Mouse (Mus musculus): ENCODE results near the gene Ddx10. TPM values are rescaled to one million over a fixed set of nuclear protein-coding genes. Genes with fewer than 3 reads are reported as not detected.

Ddx10 gene
- total and polyA plus RNA-seq, 3 experiments, result 1.2 to 11.4 (median 9.9) TPM

- Histone ChIP-seq H3K9ac (ENCODE audit: low read depth, low read length) (no peak overlapping the region), H3K4me3 (no peak overlapping the region), H3K27me3 (ENCODE audit: control insufficient read depth, insufficient read depth, low read length) (no peaks in the 10 kb centered on the region), H3K79me2 (replicated peaks; ENCODE audit: control insufficient read depth, insufficient read depth, low read length) (no peaks in the 10 kb centered on the region), H3K4me1 (ENCODE audit: control insufficient read depth, insufficient read depth, low read length) (no peaks in the 10 kb centered on the region), H3K27ac (no peak overlapping the region), H3K36me3 (ENCODE audit: control insufficient read depth, insufficient read depth, low read length) (no peaks in the 10 kb centered on the region)
- TF ChIP-seq EP300 (IDR thresholded peaks at IDR 0.05; ENCODE audit: insufficient read depth, low read depth, low read length) (no peak), POLR2A (IDR thresholded peaks at IDR 0.05; ENCODE audit: insufficient read depth, low read depth, low read length) (no peak), CTCF (IDR thresholded peaks at IDR 0.05) (no peak)
- no peak for DNase-seq
- intact Hi-C loops (cut with DNase I), result no loop called here
- 83% methylated on average over 2 of the region's 2 CpGs for WGBS
Measured at GRCm38 (mm10) chr9:53265589-53265988, 17.7 kb upstream of the Ddx10 start.

GRCm38 (mm10) chr9:53264387-53264786 is 16.5 kb upstream of the Ddx10 start:
- intact Hi-C loops (cut with DNase I), result no loop called here

GRCm38 (mm10) chr9:53258199-53258598 is 10.3 kb upstream of the Ddx10 start:
- intact Hi-C loops (cut with DNase I), result loop anchor here (10.0 kb wide), 1 partner anchor 197 kb away; no protein-coding TSS in a partner anchor
- Histone ChIP-seq H3K36me3 (ENCODE audit: control insufficient read depth, insufficient read depth, low read length) (no peaks in the 10 kb centered on the region), H3K4me3 (no peak overlapping the region), H3K27me3 (ENCODE audit: control insufficient read depth, insufficient read depth, low read length) (no peaks in the 10 kb centered on the region), H3K9ac (ENCODE audit: low read depth, low read length) (no peak overlapping the region), H3K79me2 (replicated peaks; ENCODE audit: control insufficient read depth, insufficient read depth, low read length) (no peaks in the 10 kb centered on the region), H3K4me1 (ENCODE audit: control insufficient read depth, insufficient read depth, low read length) (no peaks in the 10 kb centered on the region), H3K27ac (no peak overlapping the region; the same call in 1 of the 2 replicates)
- TF ChIP-seq EP300 (IDR thresholded peaks at IDR 0.05; ENCODE audit: insufficient read depth, low read depth, low read length) (no peak), CTCF (IDR thresholded peaks at IDR 0.05) (no peak), POLR2A (IDR thresholded peaks at IDR 0.05; ENCODE audit: insufficient read depth, low read depth, low read length) (no peak)
- WGBS, result 45% methylated on average over 6 of the region's 6 CpGs
- no peak for DNase-seq

More at GRCm38 (mm10) chr9:53264387-53264786, 16.5 kb upstream of the Ddx10 start:
- Histone ChIP-seq H3K4me3 (no peak overlapping the region), H3K36me3 (ENCODE audit: control insufficient read depth, insufficient read depth, low read length) (no peaks in the 10 kb centered on the region), H3K79me2 (replicated peaks; ENCODE audit: control insufficient read depth, insufficient read depth, low read length) (no peaks in the 10 kb centered on the region), H3K27me3 (ENCODE audit: control insufficient read depth, insufficient read depth, low read length) (no peaks in the 10 kb centered on the region), H3K9ac (ENCODE audit: low read depth, low read length) (no peak overlapping the region), H3K27ac (no peak overlapping the region), H3K4me1 (ENCODE audit: control insufficient read depth, insufficient read depth, low read length) (no peaks in the 10 kb centered on the region)
- TF ChIP-seq CTCF (IDR thresholded peaks at IDR 0.05), result no peak
- no peak for TF ChIP-seq POLR2A (IDR thresholded peaks at IDR 0.05; ENCODE audit: insufficient read depth, low read depth, low read length)
- DNase-seq, result no peak
- 41% methylated on average over 4 of the region's 4 CpGs for WGBS

GRCm38 (mm10) chr9:53257772-53258171 is 9.9 kb upstream of the Ddx10 start:
- DNase-seq, result no peak
- Histone ChIP-seq H3K79me2 (replicated peaks; ENCODE audit: control insufficient read depth, insufficient read depth, low read length) (no peaks in the 10 kb centered on the region), H3K36me3 (ENCODE audit: control insufficient read depth, insufficient read depth, low read length) (no peaks in the 10 kb centered on the region), H3K4me3 (no peak overlapping the region), H3K4me1 (ENCODE audit: control insufficient read depth, insufficient read depth, low read length) (no peaks in the 10 kb centered on the region), H3K27me3 (ENCODE audit: control insufficient read depth, insufficient read depth, low read length) (no peaks in the 10 kb centered on the region), H3K9ac (ENCODE audit: low read depth, low read length) (no peak overlapping the region), H3K27ac (no peak overlapping the region; the same call in 1 of the 2 replicates)
- intact Hi-C loops (cut with DNase I), result loop anchor here (10.0 kb wide), 1 partner anchor 197 kb away; no protein-coding TSS in a partner anchor
- TF ChIP-seq CTCF (IDR thresholded peaks at IDR 0.05) (no peak), EP300 (IDR thresholded peaks at IDR 0.05; ENCODE audit: insufficient read depth, low read depth, low read length) (no peak), POLR2A (IDR thresholded peaks at IDR 0.05; ENCODE audit: insufficient read depth, low read depth, low read length) (no peak)
- 2% methylated on average over 3 of the region's 3 CpGs for WGBS

GRCm38 (mm10) chr9:53256690-53257305 is 8.9 kb upstream of the Ddx10 start:
- no peaks in the 10 kb centered on the region for H3K36me3 ChIP-seq (ENCODE audit: control insufficient read depth, insufficient read depth, low read length)
- H3K4me3 ChIP-seq, result no peak overlapping the region
- H3K27ac ChIP-seq, result no peak overlapping the region
- no peaks in the 10 kb centered on the region for H3K27me3 ChIP-seq (ENCODE audit: control insufficient read depth, insufficient read depth, low read length)
- no peak overlapping the region for H3K9ac ChIP-seq (ENCODE audit: low read depth, low read length)
- H3K4me1 ChIP-seq (ENCODE audit: control insufficient read depth, insufficient read depth, low read length), result no peaks in the 10 kb centered on the region
- intact Hi-C loops (cut with DNase I), result loop anchor here (10.0 kb wide), 1 partner anchor 198 kb away; no protein-coding TSS in a partner anchor
- no peaks in the 10 kb centered on the region for H3K79me2 ChIP-seq (replicated peaks; ENCODE audit: control insufficient read depth, insufficient read depth, low read length)
- DNase-seq, result no peak
- WGBS, result 75% methylated on average over 4 of the region's 4 CpGs
- no peak for TF ChIP-seq EP300 (IDR thresholded peaks at IDR 0.05; ENCODE audit: insufficient read depth, low read depth, low read length)
- TF ChIP-seq POLR2A (IDR thresholded peaks at IDR 0.05; ENCODE audit: insufficient read depth, low read depth, low read length), result no peak
- TF ChIP-seq CTCF (IDR thresholded peaks at IDR 0.05), result no peak

GRCm38 (mm10) chr9:53254368-53254767 is 6.5 kb upstream of the Ddx10 start:
- TF ChIP-seq CTCF (IDR thresholded peaks at IDR 0.05), result peak; percentile 93
- peak; percentile 56; the same call in 1 of the 2 replicates for TF ChIP-seq EP300 (IDR thresholded peaks at IDR 0.05; ENCODE audit: insufficient read depth, low read depth, low read length)
- TF ChIP-seq POLR2A (IDR thresholded peaks at IDR 0.05; ENCODE audit: insufficient read depth, low read depth, low read length), result no peak
- Histone ChIP-seq H3K4me1 (ENCODE audit: control insufficient read depth, insufficient read depth, low read length) (no peaks in the 10 kb centered on the region), H3K27me3 (ENCODE audit: control insufficient read depth, insufficient read depth, low read length) (no peaks in the 10 kb centered on the region), H3K79me2 (replicated peaks; ENCODE audit: control insufficient read depth, insufficient read depth, low read length) (no peaks in the 10 kb centered on the region), H3K4me3 (no peak overlapping the region), H3K9ac (ENCODE audit: low read depth, low read length) (no peak overlapping the region), H3K36me3 (ENCODE audit: control insufficient read depth, insufficient read depth, low read length) (no peaks in the 10 kb centered on the region), H3K27ac (no peak overlapping the region)
- 2% methylated on average over 4 of the region's 4 CpGs for WGBS
- intact Hi-C loops (cut with DNase I), result loop anchor here (1.0 to 10.0 kb wide), 3 partner anchors 128 to 200 kb away; partner anchors contain the start of gene Kdelc2
- DNase-seq, result peak; percentile 64 to 81
